Mouse (Mus musculus): Measurements from ENCODE around the gene Riox2.
"Not testable (repeated sequence)": the region's sequence is repeated elsewhere in the genome, so short reads cannot be mapped to it uniquely, and the experiment has no call there.

Gene Riox2
- long read RNA-seq, experiment 1, transcript Riox2-201 (10 exons, 2,159 nt), result major isoform, 22 of 27 reads
- long read RNA-seq, experiment 1, partial matches to known transcripts, result 3 of 27 reads
- long read RNA-seq, experiment 1, other reads (novel, unspliced or antisense), result 2 of 27 reads
- long read RNA-seq, experiment 2, transcript Riox2-201 (10 exons, 2,159 nt), result major isoform, 27 of 37 reads
- long read RNA-seq, experiment 2, partial matches to known transcripts, result 3 of 37 reads
- long read RNA-seq, experiment 2, other reads (novel, unspliced or antisense), result 6 of 37 reads

DNA sequence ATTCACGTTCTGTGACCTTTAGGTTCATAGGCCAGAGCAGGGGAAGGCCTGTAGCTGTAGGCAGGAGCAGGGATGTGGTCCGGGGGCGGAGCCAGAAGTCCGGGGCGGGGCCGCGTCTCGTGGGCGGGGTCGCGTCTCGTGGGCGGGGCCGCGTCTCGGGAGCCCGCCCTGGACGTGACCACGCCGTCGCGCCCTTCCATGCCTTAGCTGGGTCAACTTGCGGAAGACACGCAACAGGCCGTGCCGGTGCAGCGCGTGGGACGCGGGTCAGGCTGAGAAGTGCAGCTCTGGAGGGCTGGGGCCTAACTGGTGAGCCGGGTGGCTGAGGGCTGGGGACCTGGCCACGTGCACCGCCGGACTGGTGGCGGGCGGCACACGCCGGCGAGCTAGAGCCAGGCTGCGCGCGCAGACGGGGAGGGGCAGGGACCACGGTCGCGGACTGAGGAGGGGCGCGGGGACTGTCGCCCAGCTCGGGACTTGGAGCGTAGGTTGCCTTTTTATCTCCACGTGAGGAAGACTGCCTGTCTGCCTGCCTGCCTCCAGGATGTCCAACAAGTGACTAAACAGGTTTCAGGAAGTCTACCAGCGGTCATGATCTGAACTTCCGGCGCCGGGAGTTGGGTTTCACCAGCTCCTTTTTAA, at the start of gene Riox2:
Riox2 (plus strand) TSS at position 139 of the 642 bp plus-strand sequence.
- intact Hi-C loops (cut with DNase I), result no loop called here

DNA sequence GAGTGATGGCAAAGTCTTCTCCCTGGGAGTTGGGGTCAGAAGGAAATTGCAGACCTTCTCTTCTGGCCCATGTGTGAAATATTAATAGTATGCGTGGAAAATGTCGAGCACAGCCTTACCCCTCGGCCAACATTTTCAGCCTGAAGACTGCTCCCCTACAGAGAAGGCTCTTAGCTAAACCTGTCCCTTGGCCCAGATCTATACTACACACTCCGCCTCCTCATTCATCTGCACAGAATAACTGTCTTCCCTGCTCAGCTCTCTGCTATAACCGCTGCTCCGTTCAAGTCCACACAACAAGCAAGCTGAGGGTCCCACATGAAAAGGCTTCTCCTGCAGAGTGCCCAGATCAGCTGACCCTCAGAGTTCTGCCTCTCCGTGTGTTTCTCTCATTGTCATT, 43.6 kb upstream of the Riox2 start:
- intact Hi-C loops (cut with DNase I), result no loop called here

DNA sequence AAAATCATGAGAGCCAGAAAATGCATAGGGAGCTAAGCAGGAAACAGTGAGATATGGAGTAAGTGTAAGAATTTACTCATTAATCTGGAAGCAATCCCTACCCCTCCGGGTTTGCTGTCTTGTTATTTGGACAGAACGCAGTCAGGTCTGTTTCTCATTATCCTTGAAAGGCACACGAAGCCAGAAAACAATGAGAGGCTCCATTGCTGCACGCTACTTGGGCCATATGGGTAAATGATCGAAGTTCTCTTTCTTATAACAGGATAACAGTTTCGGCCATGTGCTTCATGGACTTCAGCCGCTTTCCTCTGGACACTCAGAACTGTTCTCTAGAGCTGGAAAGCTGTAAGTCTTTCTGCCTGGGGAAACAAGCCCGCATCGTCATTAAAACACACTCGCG, 38.4 kb upstream of the Riox2 start:
- intact Hi-C loops (cut with DNase I), result no loop called here

GRCm38 (mm10) chr16:59444880-59445559, 26.6 kb upstream of the Riox2 start:
- intact Hi-C loops (cut with DNase I), result no loop called here

- intact Hi-C loops (cut with DNase I), result no loop called here
Measured at GRCm38 (mm10) chr16:59448181-59448580, 23.4 kb upstream of the Riox2 start.

GRCm38 (mm10) chr16:59449092-59449491, 22.5 kb upstream of the Riox2 start:
- intact Hi-C loops (cut with DNase I), result no loop called here

DNA sequence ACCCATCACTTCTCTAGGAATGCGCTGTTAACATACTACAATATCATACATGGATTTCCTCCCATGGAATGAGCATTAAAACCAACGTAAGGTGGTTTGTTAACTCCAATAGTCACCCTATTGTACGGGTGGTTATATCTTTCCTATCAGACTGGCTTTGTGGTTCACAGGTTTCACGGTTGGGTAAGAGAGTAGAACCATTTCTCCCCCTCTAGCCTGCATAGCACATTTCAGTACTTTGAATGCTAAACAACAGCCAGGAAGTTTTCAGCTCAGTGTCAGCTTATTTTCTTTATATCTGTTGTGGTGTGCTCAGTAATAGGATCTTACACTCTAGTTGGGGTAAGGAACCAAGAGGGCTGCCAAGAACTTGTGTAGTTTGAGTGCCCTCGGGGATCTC, 19.8 kb upstream of the Riox2 start:
- intact Hi-C loops (cut with DNase I), result no loop called here

GRCm38 (mm10) chr16:59459259-59459861, 12.2 kb upstream of the Riox2 start:
- intact Hi-C loops (cut with DNase I), result not testable (repeated sequence)

DNA sequence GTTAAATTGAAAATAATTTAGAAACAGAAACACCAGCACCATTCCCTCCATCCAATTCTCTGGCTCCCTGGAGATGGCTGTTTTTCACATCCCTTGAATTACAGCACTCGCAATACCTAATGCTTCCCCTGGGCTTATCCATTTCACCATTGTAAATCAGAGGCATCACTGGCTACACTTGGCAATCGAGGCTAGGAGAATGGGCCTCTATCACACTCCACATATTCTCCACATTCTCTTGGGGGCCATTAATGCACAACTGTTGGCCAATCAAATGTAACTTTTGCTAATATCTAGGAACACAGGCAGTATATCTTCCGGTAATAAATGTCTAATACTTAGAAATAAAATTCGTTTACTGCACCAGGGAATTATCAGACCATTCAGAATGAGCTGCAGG, 8.0 kb upstream of the Riox2 start:
- intact Hi-C loops (cut with DNase I), result no loop called here

DNA sequence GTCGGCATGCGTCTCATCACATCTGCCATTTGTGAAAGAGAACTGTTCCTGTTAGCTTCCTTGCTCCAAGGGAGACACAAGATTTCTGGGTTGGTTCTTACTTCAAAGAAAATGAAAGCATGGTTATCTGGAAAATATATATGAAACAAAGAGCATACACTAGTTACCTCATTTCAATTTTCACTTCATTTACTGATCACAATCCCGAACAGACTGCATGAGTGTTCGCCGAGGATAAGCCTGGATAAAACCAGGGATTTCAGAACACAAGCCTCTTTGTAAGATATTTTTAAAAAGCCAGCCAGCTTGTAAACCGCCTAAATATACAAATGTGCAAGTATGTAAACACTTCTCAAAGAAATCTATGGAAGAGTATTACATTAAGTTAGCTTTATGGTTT, 7.6 kb upstream of the Riox2 start:
- intact Hi-C loops (cut with DNase I), result no loop called here

- intact Hi-C loops (cut with DNase I), result no loop called here
Measured at GRCm38 (mm10) chr16:59469846-59470245, 1.7 kb upstream of the Riox2 start.

GRCm38 (mm10) chr16:59472546-59472945, 971 bp downstream of the Riox2 start:
- intact Hi-C loops (cut with DNase I), result no loop called here

GRCm38 (mm10) chr16:59474788-59475187, 3.2 kb downstream of the Riox2 start:
- intact Hi-C loops (cut with DNase I), result loop anchor here (2.0 kb wide), 1 partner anchor 142 kb away; no protein-coding TSS in a partner anchor

GRCm38 (mm10) chr16:59477955-59478354, 6.4 kb downstream of the Riox2 start:
- intact Hi-C loops (cut with DNase I), result no loop called here

DNA sequence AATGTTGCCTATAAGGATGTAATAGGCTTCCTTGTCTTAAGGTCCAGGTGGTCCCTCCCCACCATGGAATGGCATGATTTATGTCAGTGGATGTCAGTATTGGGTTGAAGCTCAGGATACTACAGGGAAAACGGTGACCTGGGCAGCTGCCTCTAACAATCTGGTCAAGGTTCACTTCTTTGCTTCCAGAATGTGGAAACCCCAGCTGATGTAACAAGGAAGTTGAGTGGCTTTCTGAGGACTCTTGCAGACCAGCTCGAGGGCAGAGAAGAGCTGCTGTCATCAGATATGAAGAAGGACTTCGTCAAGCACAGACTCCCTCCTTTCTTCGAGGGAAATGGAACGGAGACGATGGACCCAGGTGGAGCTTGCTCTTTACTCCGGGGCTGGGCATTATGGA, 15.7 kb downstream of the Riox2 start:
- intact Hi-C loops (cut with DNase I), result no loop called here

GRCm38 (mm10) chr16:59487975-59488548, 16.5 kb downstream of the Riox2 start:
- intact Hi-C loops (cut with DNase I), result no loop called here

DNA sequence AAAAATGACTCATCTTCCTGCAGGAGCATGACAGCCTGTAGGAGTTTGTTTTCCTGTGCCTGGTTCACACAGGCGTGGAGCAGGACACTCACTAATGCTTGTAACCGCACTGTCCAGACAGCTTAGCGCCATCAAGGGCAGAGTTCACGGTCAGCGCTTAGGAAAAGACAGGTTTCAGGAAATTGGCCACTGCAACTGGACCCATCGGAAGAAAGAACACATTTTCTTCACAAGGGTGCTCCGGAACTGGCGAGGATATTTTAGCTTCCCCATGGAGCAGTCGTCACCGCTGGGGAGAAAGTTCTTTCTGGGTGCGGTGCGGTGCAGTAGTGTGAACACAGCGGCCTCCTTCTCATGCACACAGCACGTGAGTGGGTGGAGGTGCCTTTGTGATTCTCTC, 21.6 kb downstream of the Riox2 start:
- intact Hi-C loops (cut with DNase I), result no loop called here

DNA sequence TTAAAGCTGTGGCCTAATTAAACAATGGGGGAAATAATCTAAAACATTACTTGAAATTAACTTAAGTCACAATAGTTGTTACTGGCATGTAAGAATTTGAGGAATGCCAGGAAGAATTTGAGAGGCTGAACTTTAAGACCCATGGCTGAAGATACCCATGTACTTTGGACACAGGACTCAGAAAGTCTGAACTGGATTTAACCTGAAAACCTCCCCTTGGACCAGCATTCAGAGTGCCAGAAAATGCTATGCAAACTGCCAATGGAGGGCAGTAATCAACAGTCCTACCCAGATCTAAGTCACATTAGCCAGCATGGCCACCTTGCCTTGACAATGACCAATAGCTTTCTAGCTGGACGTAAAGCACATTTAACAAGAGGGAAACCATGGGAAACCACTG, 26.4 kb downstream of the Riox2 start:
- intact Hi-C loops (cut with DNase I), result no loop called here

DNA sequence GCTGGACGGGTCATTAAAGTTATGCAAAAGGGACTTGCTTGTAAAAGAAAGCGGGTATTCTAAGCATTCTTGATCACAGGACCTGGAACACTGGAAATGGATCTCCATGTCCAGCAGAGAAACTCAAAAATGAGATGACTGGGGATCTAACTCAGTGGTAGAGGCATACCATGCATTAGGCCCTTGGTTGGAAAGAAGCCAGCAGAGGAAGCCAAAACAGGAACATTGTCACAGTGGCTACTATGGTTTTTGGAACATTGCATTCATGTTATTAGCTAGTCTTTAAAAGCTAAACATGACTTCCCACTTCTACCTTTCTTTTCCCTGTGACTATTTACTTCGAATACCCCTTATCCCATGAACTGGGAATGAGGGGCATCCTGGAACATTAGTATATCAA, 27.6 kb downstream of the Riox2 start:
- intact Hi-C loops (cut with DNase I), result no loop called here

GRCm38 (mm10) chr16:59509830-59510229, 38.3 kb downstream of the Riox2 start:
- intact Hi-C loops (cut with DNase I), result no loop called here

- intact Hi-C loops (cut with DNase I), result no loop called here
Measured at GRCm38 (mm10) chr16:59515169-59515568, 43.6 kb downstream of the Riox2 start.

- intact Hi-C loops (cut with DNase I), result no loop called here
Measured at GRCm38 (mm10) chr16:59516965-59517364, 45.4 kb downstream of the Riox2 start.
